Mouse (Mus musculus): ENCODE results near the gene Hist1h2ab.
"Not testable (repeated sequence)": the region's sequence is repeated elsewhere in the genome, so short reads cannot be mapped to it uniquely, and the experiment has no call there.

The Hist1h2ab gene

DNA sequence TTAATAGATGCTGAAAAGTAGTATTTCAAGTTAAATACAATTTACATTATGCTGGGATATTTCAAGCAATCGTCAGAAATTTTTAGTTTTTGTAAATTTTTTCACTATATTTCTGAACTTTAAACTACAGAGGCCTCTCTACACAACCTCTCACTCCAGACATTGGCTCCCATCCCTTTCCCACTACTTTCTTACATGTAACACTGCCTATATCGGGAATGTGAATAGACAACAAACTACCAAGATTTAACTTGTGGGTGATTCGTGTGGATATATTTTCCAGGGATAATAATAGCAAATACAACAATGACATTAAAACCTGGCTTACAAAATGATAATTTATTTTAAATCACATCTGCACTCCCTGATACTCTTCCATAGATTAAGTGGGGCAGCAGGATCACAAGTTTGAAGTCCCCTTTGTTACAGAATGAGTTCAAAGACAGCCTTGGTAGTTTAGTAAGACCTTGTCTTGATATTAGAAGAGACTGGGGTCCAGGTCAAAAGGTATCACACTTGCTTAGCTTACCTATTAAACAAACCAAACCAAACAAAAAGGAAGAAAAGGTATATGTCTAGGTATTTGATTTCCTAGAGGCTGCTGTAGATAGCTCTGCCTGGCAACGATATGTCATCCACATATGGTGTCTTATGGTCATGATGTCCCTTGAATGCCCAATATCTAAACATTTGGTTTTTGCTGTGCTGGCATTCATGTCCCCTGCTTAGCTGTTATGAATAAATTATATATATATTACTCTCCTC lies 2.6 kb downstream of the Hist1h2ab start:
- no peak for DNase-seq (ENCODE audit: low read depth, low spot score)

GRCm38 (mm10) chr13:23755000-23755399 lies 4.1 kb downstream of the Hist1h2ab start:
- no peak for DNase-seq (ENCODE audit: low read depth, low spot score)

GRCm38 (mm10) chr13:23756790-23757189 lies 5.9 kb downstream of the Hist1h2ab start, which contains the start of gene Hist1h4b:
Hist1h4b (plus strand) TSS chr13:23757013.
- DNase-seq (ENCODE audit: low read depth, low spot score): peak; percentile 92

GRCm38 (mm10) chr13:23757211-23757773 lies 6.4 kb downstream of the Hist1h2ab start:
- peak; percentile 49 for DNase-seq (ENCODE audit: low read depth, low spot score)

- no peak for DNase-seq (ENCODE audit: low read depth, low spot score)
Observed at GRCm38 (mm10) chr13:23757921-23758320, 7.0 kb downstream of the Hist1h2ab start.

DNA sequence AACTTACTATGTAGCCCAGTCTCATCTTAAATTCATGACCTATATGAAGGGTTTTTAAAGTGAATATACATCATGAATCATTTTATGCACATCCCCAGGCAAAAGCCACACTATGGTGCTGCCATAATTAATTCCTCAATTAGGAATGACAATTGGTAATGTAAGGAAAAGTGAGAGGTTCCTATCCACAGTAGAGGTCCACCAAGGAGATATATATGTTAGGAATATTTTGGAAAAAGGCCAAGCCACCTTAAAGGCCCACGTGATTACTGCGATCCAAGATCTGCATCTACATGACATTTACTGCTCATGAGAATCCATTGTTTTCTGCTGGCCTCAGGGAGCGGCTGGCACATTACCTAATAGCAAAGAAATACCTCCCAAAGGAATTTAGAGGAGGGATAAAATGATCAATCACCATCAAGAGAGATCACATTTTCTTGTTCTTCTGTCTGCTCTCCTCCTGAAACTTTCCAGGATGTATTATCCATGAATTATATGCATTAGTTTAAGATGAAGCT lies 8.4 kb downstream of the Hist1h2ab start:
- no peak for DNase-seq (ENCODE audit: low read depth, low spot score)

DNA sequence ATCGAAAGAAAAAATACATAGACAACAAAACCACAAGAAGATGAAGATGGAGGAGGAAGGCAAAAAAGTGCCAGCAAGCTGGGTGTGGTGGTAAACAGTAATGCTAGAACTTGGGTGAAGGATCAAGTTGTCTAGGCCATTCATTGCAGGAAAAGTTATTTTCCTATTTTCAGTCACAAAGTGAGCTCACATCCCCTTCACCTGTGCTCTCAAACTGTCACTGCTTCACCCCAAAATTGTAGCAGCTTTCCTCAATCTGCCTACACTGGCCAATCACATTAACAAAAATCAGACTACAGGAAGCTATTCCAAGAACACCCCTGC lies 9.0 kb downstream of the Hist1h2ab start:
- DNase-seq (ENCODE audit: low read depth, low spot score): peak; percentile 54

- peak; percentile 41 for DNase-seq (ENCODE audit: low read depth, low spot score)
Observed at GRCm38 (mm10) chr13:23760240-23760971, 9.5 kb downstream of the Hist1h2ab start.

- peak; percentile 98 for DNase-seq (ENCODE audit: low read depth, low spot score)
Observed at GRCm38 (mm10) chr13:23760972-23761864, 10.3 kb downstream of the Hist1h2ab start, which contains the start of gene Hist1h4a. Hist1h4a (minus strand) TSS chr13:23761230.

DNA sequence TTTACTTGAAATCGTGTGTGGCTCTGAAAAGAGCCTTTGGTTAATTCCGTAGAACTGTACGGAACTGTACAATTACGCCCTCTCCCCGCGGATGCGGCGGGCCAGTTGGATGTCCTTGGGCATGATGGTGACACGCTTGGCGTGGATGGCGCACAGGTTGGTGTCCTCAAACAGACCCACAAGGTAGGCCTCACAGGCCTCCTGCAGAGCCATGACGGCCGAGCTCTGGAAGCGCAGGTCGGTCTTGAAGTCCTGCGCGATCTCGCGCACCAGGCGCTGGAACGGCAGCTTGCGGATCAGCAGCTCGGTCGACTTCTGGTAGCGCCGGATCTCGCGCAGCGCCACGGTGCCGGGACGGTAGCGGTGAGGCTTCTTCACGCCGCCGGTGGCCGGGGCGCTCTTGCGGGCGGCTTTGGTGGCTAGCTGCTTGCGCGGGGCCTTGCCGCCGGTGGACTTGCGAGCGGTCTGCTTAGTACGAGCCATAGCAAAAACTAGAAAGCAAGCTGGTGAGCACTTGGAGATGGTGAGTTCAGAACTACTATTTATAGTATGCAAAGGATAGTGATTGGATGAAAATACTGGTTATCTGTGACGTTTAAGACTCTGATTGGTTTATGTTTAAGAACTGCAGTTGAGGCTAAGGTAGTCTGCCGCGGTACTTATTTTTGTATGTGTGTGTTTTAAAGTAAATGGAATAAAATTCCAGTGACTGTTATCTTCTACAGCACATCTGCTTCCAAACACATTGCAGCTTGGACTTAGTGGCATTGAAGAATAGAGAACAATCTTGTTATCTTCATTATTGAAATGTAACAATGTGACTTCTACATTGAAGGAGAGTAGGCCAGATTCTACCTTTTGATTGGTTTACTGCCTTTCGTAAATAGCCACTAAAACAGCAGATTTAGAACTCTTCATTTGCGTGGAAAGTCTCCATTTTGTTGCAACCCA lies 11.2 kb downstream of the Hist1h2ab start, which contains the start of gene Hist1h3a:
Gene Hist1h3a (minus strand): TSS at position 516 of the 951 bp plus-strand sequence.
- peak; percentile 91 for DNase-seq (ENCODE audit: low read depth, low spot score)

DNA sequence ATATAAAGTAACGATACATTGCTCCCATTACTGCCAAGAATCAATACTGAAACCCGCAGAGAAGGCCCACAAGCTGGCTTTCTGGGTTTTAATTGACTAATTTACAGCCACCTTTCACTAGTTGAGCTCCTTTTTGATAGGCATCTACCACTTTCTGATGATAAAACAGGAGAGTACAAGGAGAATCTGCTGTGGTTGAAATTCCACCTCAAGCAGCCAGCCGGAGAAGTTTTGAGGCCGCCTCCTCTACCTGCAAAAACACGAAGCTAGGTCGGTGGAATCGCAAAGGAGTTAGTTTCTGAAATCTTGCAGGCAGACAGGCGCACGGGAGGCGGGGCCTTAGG lies 12.3 kb downstream of the Hist1h2ab start:
- no peak for DNase-seq (ENCODE audit: low read depth, low spot score)

GRCm38 (mm10) chr13:23763586-23764323 lies 12.8 kb downstream of the Hist1h2ab start, which contains the start of gene Hist1h1a:
Hist1h1a (plus strand) TSS chr13:23763666.
- DNase-seq (ENCODE audit: low read depth, low spot score): peak; percentile 91

GRCm38 (mm10) chr13:23764324-23765171 lies 13.6 kb downstream of the Hist1h2ab start:
- no peak for DNase-seq (ENCODE audit: low read depth, low spot score)

DNA sequence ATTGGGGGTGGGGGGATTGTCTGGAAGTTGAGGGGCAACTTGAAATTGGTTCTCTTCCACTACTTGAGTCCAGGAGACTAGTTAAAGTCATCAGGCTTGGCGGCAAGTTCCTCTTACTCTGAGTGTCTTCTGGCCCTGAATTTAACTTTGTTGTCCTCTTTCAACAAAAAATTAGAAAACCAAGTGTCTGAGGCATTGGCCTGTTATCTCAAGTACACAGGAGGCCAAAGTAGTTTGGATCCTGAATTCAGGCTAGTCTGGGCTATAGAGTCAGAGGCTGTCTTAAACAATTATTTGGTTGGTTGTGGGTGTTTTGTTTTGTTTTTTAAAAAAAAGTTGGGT lies 14.2 kb downstream of the Hist1h2ab start:
- DNase-seq (ENCODE audit: low read depth, low spot score): no peak

- no peak for DNase-seq (ENCODE audit: low read depth, low spot score)
Observed at GRCm38 (mm10) chr13:23766772-23767171, 15.8 kb downstream of the Hist1h2ab start.

DNA sequence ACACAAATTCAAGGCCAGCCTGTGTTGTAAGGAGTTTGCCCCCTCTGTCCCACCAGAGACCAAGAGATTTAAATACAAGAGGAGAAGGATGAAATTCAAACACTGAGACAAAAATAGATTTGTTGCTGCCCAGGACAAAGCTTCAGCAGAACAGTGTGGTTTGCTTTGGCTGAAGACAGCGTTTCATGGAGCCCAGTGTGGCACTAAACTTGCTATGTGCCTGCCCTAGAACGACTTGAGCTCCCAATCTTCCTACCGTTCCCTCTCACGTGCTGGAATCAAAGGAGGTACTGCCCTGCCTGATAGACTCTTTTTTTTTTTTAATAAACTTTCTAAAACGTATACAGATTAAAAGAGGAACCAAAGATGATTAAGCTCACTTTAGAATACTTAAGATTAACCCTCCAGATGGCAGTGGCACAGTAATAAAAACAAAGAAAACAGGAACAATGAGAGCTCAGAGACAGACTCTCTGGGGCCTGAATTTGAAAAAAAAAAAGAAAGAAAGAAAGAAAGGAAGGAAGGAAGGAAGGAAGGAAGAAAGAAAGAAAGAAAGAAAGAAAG lies 18.0 kb downstream of the Hist1h2ab start:
- DNase-seq (ENCODE audit: low read depth, low spot score): no peak

DNA sequence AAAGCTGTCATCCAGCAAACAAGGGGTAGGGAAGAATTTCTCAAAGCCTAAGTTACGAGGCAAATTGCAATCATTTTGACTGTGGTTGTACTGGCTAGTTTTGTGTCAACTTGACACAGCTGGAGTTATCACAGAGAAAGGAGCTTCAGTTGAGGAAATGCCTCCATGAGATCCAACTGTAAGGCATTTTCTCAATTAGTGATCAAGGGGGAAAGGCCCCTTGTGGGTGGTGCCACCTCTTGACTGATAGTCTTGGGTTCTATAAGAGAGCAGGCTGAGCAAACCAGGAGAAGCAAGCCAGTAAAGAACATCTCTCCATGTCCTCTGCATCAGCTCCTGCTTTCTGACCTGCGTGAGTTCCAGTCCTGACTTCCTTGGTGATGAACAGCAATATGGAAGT lies 18.7 kb downstream of the Hist1h2ab start, which contains the start of gene Trim38:
Gene Trim38 (plus strand): TSS at position 301 of the 400 bp plus-strand sequence.
- not testable (repeated sequence) for DNase-seq (ENCODE audit: low read depth, low spot score)

All from CD4-positive helper T cell, adult 2 months (primary cell).